ENCODE assay signal across 9 mouse cellular contexts in the genomic region with DNA sequence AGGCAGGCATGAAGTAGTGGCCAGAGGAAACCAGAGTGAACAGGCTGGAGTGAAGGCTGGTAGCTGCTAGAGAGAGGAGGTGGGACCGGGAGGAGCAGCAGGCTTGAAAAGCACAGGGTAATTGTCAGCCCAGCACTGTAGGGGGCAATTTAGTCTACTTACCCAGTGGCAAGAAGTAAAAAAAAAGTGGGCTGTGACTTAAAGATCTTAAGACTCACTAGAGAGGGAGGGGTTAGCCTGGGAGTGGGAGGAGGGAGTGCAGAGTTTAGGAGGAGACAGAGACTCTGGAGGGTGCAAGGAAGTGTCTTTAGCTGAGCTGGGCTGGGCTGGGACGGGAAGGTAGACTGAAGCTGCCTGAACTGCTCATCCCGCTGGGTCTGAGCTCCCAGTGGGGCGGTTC. TPM values are rescaled to one million over a fixed set of nuclear protein-coding genes. Genes with fewer than 3 reads are reported as not detected.
DNase-seq lines count a peak whose midpoint lies in the region; ATAC-seq lines count a peak whose summit lies in the region.
"Had no signal": no experiment of that assay in that cellular context is flagged by ENCODE, and none has a peak within 500 bp of the region (broad histone marks: within the 10 kb centered on the region; RNA-seq: fewer than 3 reads in every experiment).

Aplnr (plus strand) TSS at position 137 of the 400 bp plus-strand sequence.

- no peaks in the 10 kb centered on the region for H3K36me3 ChIP-seq in neural tube, embryonic 11.5 days (ENCODE audit: control insufficient read depth, insufficient read depth, low read length)
- no peaks in the 10 kb centered on the region for H3K36me3 ChIP-seq in heart, embryonic 10.5 days
- no peaks in the 10 kb centered on the region for H3K36me3 ChIP-seq in midbrain, embryonic 14.5 days (ENCODE audit: control insufficient read depth, insufficient read depth, low read length)

- H3K27me3 ChIP-seq in neural tube, embryonic 11.5 days (ENCODE audit: control insufficient read depth, insufficient read depth, low read length) = no peaks in the 10 kb centered on the region
- H3K27me3 ChIP-seq in heart, embryonic 10.5 days (ENCODE audit: insufficient read depth, poor library complexity, severe bottlenecking) = peaks cover 11% of the 10 kb centered on the region; the same call in 1 of the 2 replicates
- H3K27me3 ChIP-seq in midbrain, embryonic 14.5 days (ENCODE audit: control insufficient read depth, insufficient read depth, low read length) = no peaks in the 10 kb centered on the region

- no peak within 1 kb of the TSS for H3K4me2 ChIP-seq in neural tube, embryonic 11.5 days (ENCODE audit: low read depth)
- H3K4me2 ChIP-seq in midbrain, embryonic 14.5 days (ENCODE audit: low read length) = no peak within 1 kb of the TSS

- no peak within 1 kb of the TSS for H3K4me3 ChIP-seq in neural tube, embryonic 11.5 days (ENCODE audit: low read depth, low read length)
- 0 out of 2 replicates have a peak within 1 kb of the TSS, but pooled peaks have one; percentile 31 for H3K4me3 ChIP-seq in heart, embryonic 10.5 days
- H3K4me3 ChIP-seq in midbrain, embryonic 14.5 days (replicated peaks; ENCODE audit: low read depth, low read length) = no peak within 1 kb of the TSS

- H3K4me1 ChIP-seq in neural tube, embryonic 11.5 days (ENCODE audit: control insufficient read depth, insufficient read depth, low read length) = no peaks in the 10 kb centered on the region
- peaks cover 57% of the 10 kb centered on the region for H3K4me1 ChIP-seq in heart, embryonic 10.5 days
- no peaks in the 10 kb centered on the region for H3K4me1 ChIP-seq in midbrain, embryonic 14.5 days (ENCODE audit: control insufficient read depth, insufficient read depth, low read length)

- H3K9me3 ChIP-seq in neural tube, embryonic 11.5 days (ENCODE audit: control insufficient read depth, low read length) = no peaks in the 10 kb centered on the region
- no peaks in the 10 kb centered on the region for H3K9me3 ChIP-seq in heart, embryonic 10.5 days
- no peaks in the 10 kb centered on the region for H3K9me3 ChIP-seq in midbrain, embryonic 14.5 days (ENCODE audit: control insufficient read depth, low read length)

- no peak within 1 kb of the TSS for H3K27ac ChIP-seq in neural tube, embryonic 11.5 days (ENCODE audit: low read depth, low read length)
- H3K27ac ChIP-seq in heart, embryonic 10.5 days = no peak within 1 kb of the TSS
- H3K27ac ChIP-seq in midbrain, embryonic 14.5 days (replicated peaks; ENCODE audit: low read depth, low read length) = no peak within 1 kb of the TSS
- H3K27ac ChIP-seq: macrophage had no signal

- no peak for DNase-seq in neural tube, embryonic 11.5 days (ENCODE audit: low spot score)
- no peak for DNase-seq in neural tube, embryonic 10.5 days (ENCODE audit: extremely low spot score, low spot score)
- no peak for DNase-seq in heart, embryonic 10.5 days (ENCODE audit: low spot score)
- DNase-seq in kidney, postnatal 36 days = peak; percentile 47 to 59
- no peak for DNase-seq in midbrain, embryonic 14.5 days
- no peak for DNase-seq in frontal cortex, postnatal 14 days (ENCODE audit: low spot score in 2 of 2)
- DNase-seq in thymus, postnatal 36 days = no peak

- H3K9ac ChIP-seq in neural tube, embryonic 11.5 days (ENCODE audit: low read length) = no peak within 1 kb of the TSS
- H3K9ac ChIP-seq in midbrain, embryonic 14.5 days (replicated peaks; ENCODE audit: low read length) = no peak within 1 kb of the TSS

- no peak for ATAC-seq in neural tube, embryonic 11.5 days (ENCODE audit: insufficient read depth, low FRiP score, low TSS enrichment)
- ATAC-seq in midbrain, embryonic 14.5 days (ENCODE audit: low FRiP score, low TSS enrichment) = peak; percentile 21; the same call in 1 of the 2 replicates
- ATAC-seq in megakaryocyte, adult 5-6 weeks (ENCODE audit: poor library complexity, severe bottlenecking) = no peak

- WGBS in neural tube, embryonic 11.5 days = 8% methylated on average over 4 of the region's 4 CpGs
- 11% methylated on average over 4 of the region's 4 CpGs for WGBS in heart, embryonic 10.5 days
- 9% methylated on average over 4 of the region's 4 CpGs for WGBS in midbrain, embryonic 14.5 days

RNA-seq across cellular contexts. Expression of gene Aplnr, which starts in this region (rescaled TPM):
- 35.2 and 37.1 TPM in 2 replicates for polyA plus RNA-seq in neural tube, embryonic 11.5 days (2014; fragmentation: Nextera tagmentation; extraction: Ambion mirVana)
- 7.0 and 23.8 TPM in 2 replicates for polyA plus RNA-seq in heart, embryonic 10.5 days (2016; fragmentation: Nextera tagmentation; extraction: Ambion mirVana)
- 10.7 and 27.7 TPM in 2 replicates for polyA plus RNA-seq in midbrain, embryonic 14.5 days (2014; fragmentation: Nextera tagmentation; extraction: Ambion mirVana)
- 1.1 and 2.2 TPM in 2 replicates for total RNA-seq in megakaryocyte, adult 5-6 weeks (2015)
- total RNA-seq in megakaryocyte, adult 5-6 weeks (2017) = 1.5 and 2.1 TPM in 2 replicates
- polyA plus RNA-seq: macrophage had no signal

Comparison
In these comparisons a context has a peak if more than half of its experiments do, and no peak if none do; other contexts are left out.
1. DNase-seq: peak in kidney, postnatal 36 days (2 of 2); none in neural tube, embryonic 11.5 days (single experiment), neural tube, embryonic 10.5 days (single experiment), heart, embryonic 10.5 days (single experiment), midbrain, embryonic 14.5 days (single experiment), frontal cortex, postnatal 14 days (0 of 2) and thymus, postnatal 36 days (0 of 2).